Mouse (Mus musculus) embryo, embryonic 10 days (tissue): Measurements from ENCODE around the gene Apex1.
"Not testable (repeated sequence)": the region's sequence is repeated elsewhere in the genome, so short reads cannot be mapped to it uniquely, and the experiment has no call there.

ENCODE experiments used
- DNase-seq: peaks from one replicate; pipeline ENCODE4 v3.0.0-alpha.2; 2015; ENCODE audit warnings: low spot score

The Apex1 gene

DNA sequence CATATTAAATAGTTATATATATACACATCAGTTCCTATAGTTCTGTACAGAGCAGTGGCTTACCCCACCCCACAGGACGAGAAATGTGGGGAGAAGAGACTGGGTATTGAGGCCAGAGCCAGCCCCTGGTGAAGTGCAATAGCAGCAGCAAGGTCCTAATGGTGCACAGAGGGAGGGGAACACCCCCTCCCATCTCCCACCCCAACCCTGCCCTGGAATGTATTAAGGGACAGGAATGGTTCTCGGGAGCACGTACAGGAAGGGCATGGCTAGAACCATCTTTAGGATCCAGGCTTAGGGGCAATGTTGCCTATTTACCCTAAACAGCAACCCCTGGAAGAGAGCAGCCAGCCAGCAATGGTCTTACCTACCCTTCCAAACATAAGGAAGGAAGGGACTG is 2.6 kb downstream of the Apex1 start:
- no peak for DNase-seq

- DNase-seq: no peak
These were observed 5.2 kb downstream of the Apex1 start for GRCm38 (mm10) chr14:50929951-50930350.

- peak; percentile 40 for DNase-seq
These were observed 5.6 kb downstream of the Apex1 start for GRCm38 (mm10) chr14:50930377-50930753.

DNA sequence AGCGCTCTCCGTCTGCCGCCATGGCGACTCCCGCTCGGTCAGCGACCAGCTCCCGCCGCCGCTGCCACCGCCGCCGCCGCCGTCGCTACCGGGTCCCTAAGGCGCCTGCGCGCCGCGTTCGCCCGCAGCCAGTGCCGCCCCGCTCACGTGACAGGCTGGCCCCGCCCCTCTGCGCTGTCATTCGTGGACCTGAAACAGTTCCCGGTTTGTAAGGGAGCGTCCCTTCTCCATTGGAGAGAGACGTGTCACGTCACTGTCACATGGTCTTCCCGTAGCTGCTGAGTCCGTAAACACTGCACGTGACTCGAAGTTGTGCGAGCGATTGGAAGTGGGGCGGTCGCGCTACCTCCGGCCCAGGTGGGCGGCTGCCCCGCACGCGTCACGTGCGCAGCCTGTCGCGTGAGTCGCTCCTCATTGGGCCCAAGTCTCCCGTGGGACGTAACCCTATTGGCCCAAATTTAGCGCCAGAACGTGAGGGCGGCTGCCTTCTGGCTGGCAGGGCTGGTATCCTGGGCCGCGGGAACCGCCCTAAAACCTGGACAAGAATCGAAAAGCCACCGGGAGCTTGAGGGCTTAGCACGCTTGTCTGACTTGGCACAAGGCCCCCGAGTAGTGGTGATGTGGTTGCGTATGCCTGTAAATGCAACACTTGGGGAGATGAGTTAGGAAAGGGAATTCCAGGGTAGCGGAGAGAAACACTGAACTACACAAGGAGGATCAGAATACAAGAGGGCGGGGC is 6.2 kb downstream of the Apex1 start, which contains the start of the genes Pip4p1 and Pnp:
Gene Pip4p1, minus strand, starts transcription at position 103 of the 739 bp plus-strand sequence.
Gene Pnp, plus strand, starts transcription at position 329 of the 739 bp plus-strand sequence.
- peak; percentile 99 for DNase-seq

DNA sequence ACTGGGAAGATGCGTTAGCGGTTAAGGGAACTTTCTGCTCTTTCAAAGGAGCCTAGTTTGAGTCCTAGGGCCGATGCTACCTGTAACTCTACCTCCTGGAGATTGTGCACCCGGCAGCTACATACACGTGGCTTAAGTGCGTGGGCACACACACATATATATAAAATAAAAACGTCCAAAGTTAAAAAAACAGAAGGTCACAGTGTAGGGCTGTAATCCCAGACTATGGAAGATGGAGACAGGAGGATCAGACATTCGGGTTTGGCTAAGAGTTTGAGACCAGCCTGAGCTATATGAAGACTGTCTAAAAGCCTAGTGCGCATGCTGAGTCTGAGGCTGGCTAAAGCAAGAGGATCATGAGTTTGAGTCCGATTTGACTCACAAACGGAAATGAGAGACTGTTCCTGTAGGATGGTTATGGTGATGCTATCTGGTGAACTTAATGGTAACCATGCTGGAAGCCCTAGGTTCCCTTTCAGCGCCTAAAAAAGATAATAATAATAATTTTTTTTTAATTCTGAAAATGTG is 6.8 kb downstream of the Apex1 start:
- DNase-seq: peak; percentile 30

GRCm38 (mm10) chr14:50936649-50937048 is 11.9 kb downstream of the Apex1 start:
- DNase-seq: no peak

DNA sequence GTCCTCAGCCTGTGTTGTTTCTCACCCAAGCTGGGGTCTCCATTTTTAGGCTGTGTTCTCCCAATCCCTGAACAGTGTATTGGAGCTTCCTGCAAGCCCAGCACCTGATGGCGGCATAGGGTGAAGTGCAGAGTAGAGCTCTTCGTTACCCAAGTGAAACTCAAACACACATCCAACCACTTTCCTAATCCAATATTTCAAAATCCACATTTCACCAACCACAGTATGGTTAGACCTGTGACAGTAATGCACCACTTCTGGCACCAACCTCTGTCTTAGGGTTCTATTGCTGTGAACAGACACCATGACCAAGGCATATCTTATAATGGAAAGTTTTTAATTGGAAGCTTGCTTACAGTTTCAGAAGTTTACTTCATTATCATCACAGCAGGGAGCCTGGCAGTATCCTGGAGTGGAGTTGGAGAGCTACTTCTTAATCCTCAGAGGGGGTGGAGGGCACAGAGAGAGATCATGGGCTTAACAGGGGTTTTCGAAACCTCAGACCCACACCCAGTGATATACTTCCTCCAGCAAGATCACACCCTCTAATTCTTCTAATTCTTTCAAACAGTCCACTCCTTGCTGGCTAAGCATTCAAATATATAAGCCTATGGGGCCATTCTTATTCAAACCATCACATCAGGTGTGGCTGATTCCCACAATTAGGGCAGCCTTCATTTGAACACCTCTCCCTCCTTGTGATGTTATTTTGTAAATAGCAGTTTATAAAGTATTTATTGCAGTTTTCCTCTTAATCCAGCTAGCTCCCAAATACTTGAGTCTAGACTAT is 13.5 kb downstream of the Apex1 start:
- no peak for DNase-seq

DNA sequence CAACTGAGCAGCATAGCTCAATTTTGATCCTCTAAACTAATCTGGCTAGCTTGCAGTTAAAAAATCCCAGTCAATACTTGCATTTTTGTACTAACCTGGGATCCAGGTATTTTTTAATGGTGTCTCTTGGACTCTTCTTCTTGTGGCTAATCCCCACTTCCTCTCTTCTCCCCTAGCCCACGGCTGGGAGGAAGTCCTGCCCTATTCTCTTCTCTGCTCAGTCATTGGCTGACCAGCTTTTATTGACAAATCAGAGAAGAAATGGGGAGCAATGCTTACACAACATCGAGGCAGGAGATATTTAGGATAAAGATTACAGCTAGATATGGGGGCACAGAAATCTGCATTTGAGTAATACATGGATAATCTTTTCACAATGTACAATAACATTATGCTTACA is 14.2 kb downstream of the Apex1 start:
- DNase-seq: no peak

- peak; percentile 97 for DNase-seq
These were observed 19.3 kb downstream of the Apex1 start, which contains the start of gene Gm49342 for GRCm38 (mm10) chr14:50943932-50944667. Gene Gm49342 (plus strand): TSS chr14:50944517.

- peak; percentile 64 for DNase-seq
These were observed 19.9 kb downstream of the Apex1 start for GRCm38 (mm10) chr14:50944668-50945033.

GRCm38 (mm10) chr14:50945081-50945480 is 20.3 kb downstream of the Apex1 start:
- not testable (repeated sequence) for DNase-seq

DNA sequence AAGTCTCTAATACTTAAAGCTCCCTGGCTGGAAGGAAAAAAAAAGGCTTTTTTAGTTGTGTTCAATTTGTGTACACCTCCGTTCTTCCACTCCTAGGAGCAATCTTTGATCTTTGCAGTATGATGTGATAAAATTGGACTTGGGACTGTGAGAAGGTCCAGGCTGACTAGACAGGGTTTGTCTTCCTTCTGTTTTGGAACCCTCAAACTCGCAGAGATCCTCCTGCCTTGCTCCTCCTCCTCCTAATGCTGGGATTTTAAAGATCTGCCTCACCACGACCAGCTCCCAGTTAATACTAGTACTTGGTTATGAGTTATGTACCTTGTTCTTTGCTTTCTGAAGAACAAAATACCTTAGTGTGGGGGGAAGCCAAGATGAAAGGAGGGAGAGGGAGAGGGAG is 20.8 kb downstream of the Apex1 start:
- not testable (repeated sequence) for DNase-seq

- DNase-seq: no peak
These were observed 30.7 kb downstream of the Apex1 start for GRCm38 (mm10) chr14:50955487-50955886.

GRCm38 (mm10) chr14:50955942-50956508 is 31.3 kb downstream of the Apex1 start, which contains the start of gene Pnp2:
Gene Pnp2 (plus strand): TSS chr14:50955992.
- peak; percentile 21 for DNase-seq

- not testable (repeated sequence) for DNase-seq
These were observed 32.0 kb downstream of the Apex1 start for GRCm38 (mm10) chr14:50956724-50957123.

GRCm38 (mm10) chr14:50957146-50957545 is 32.4 kb downstream of the Apex1 start:
- not testable (repeated sequence) for DNase-seq

DNA sequence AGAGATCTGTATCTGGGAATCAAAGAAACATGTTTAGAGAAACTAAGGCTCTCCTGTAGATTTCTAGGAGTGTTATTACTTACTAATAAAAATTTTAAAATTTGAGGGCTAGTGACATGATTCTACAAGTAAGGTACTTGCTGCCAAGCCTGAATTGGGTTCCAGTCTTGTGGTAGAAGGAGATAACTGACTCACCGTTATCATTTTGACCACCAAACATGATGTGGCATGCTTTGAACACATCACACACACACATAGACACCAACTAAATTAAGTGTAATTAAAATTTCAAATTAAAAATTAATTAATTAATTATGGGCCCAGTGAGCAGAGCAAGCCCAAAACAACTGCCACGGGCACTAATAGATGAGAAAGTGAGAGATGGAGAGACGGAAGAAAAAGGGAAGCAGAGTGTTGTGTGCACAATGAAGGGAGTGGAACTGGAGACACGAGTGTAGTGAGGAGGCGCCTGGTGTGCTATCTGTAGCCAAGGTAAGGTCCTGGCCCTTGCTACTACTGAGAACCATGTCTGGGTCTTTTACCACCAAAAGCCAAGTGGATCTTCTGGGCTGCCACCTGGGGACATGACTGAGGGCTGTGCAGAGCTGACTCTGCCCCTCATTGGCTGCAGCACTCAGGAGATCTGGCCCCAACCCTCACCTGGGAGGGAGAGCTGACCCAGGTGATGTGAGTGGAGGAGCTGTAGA is 33.7 kb downstream of the Apex1 start:
- not testable (repeated sequence) for DNase-seq

- no peak for DNase-seq
These were observed 43.6 kb downstream of the Apex1 start for GRCm38 (mm10) chr14:50968216-50968980.

GRCm38 (mm10) chr14:50969041-50969440 is 44.3 kb downstream of the Apex1 start:
- no peak for DNase-seq
